Mouse (Mus musculus): ENCODE results near the gene Tubb2a. TPM values are rescaled to one million over a fixed set of nuclear protein-coding genes. Genes with fewer than 3 reads are reported as not detected.
A peak's percentile ranks its signal among the peaks of the same experiment; 100 is the strongest.

Gene Tubb2a
- polyA plus RNA-seq, 1 experiment from 2014 or later = 170 TPM

GRCm38 (mm10) chr13:34053673-34054282, 24.0 kb downstream of the Tubb2a start:
- H3K4me1 ChIP-seq (replicated peaks; ENCODE audit: insufficient read depth, low read length) = peaks cover 7% of the 10 kb centered on the region; the same call in 1 of the 2 replicates
- ATAC-seq (replicated peaks; ENCODE audit: low FRiP score, low read depth) (no peak; the same call in 1 of the 2 replicates), DNase-seq (ENCODE audit: low spot score) (no peak)
- no peak for TF ChIP-seq CTCF (IDR thresholded peaks at IDR 0.05; ENCODE audit: low read depth)
- WGBS = 64% methylated on average over 13 of the region's 13 CpGs
- no peak overlapping the region for H3K4me2 ChIP-seq (ENCODE audit: low read length)
- H3K9me3 ChIP-seq (replicated peaks; ENCODE audit: low read length) = no peaks in the 10 kb centered on the region
- H3K27me3 ChIP-seq (ENCODE audit: insufficient read depth, low read length) = no peaks in the 10 kb centered on the region
- H3K9ac ChIP-seq (ENCODE audit: low read depth, low read length) = no peak overlapping the region
- H3K27ac ChIP-seq = 0 out of 2 replicates have a peak overlapping the region, but pooled peaks have one; percentile 19
- H3K4me3 ChIP-seq (replicated peaks; ENCODE audit: low read depth, low read length) = no peak overlapping the region
- H3K36me3 ChIP-seq (ENCODE audit: insufficient read depth, low read length) = peaks cover 26% of the 10 kb centered on the region; the same call in 1 of the 2 replicates

- Histone ChIP-seq H3K27ac (no peak overlapping the region), H3K36me3 (ENCODE audit: insufficient read depth, low read length) (peaks cover 23% of the 10 kb centered on the region; the same call in 1 of the 2 replicates), H3K4me3 (replicated peaks; ENCODE audit: low read depth, low read length) (no peak overlapping the region), H3K27me3 (ENCODE audit: insufficient read depth, low read length) (no peaks in the 10 kb centered on the region), H3K9ac (ENCODE audit: low read depth, low read length) (no peak overlapping the region), H3K4me2 (ENCODE audit: low read length) (no peak overlapping the region), H3K4me1 (replicated peaks; ENCODE audit: insufficient read depth, low read length) (peaks cover 7% of the 10 kb centered on the region; the same call in 1 of the 2 replicates), H3K9me3 (replicated peaks; ENCODE audit: low read length) (no peaks in the 10 kb centered on the region)
- DNase-seq (ENCODE audit: low spot score) (no peak), ATAC-seq (replicated peaks; ENCODE audit: low FRiP score, low read depth) (no peak)
- no peak for TF ChIP-seq CTCF (IDR thresholded peaks at IDR 0.05; ENCODE audit: low read depth)
- 92% methylated on average over 3 of the region's 3 CpGs for WGBS
Observed at GRCm38 (mm10) chr13:34051692-34052091, 26.1 kb downstream of the Tubb2a start.

GRCm38 (mm10) chr13:34050479-34050878, 27.3 kb downstream of the Tubb2a start:
- 94% methylated on average over 8 of the region's 8 CpGs for WGBS
- no peak for TF ChIP-seq CTCF (IDR thresholded peaks at IDR 0.05; ENCODE audit: low read depth)
- Histone ChIP-seq H3K9ac (ENCODE audit: low read depth, low read length) (no peak overlapping the region), H3K4me1 (replicated peaks; ENCODE audit: insufficient read depth, low read length) (peaks cover 7% of the 10 kb centered on the region; the same call in 1 of the 2 replicates), H3K4me2 (ENCODE audit: low read length) (no peak overlapping the region), H3K27me3 (ENCODE audit: insufficient read depth, low read length) (no peaks in the 10 kb centered on the region), H3K4me3 (replicated peaks; ENCODE audit: low read depth, low read length) (no peak overlapping the region), H3K9me3 (replicated peaks; ENCODE audit: low read length) (no peaks in the 10 kb centered on the region), H3K36me3 (ENCODE audit: insufficient read depth, low read length) (peaks cover 17% of the 10 kb centered on the region; the same call in 1 of the 2 replicates), H3K27ac (no peak overlapping the region)
- no peak for ATAC-seq (replicated peaks; ENCODE audit: low FRiP score, low read depth)
- no peak for DNase-seq (ENCODE audit: low spot score)

GRCm38 (mm10) chr13:34047526-34047925, 30.3 kb downstream of the Tubb2a start:
- Histone ChIP-seq H3K27me3 (ENCODE audit: insufficient read depth, low read length) (no peaks in the 10 kb centered on the region), H3K4me1 (replicated peaks; ENCODE audit: insufficient read depth, low read length) (no peaks in the 10 kb centered on the region), H3K36me3 (ENCODE audit: insufficient read depth, low read length) (peaks cover 17% of the 10 kb centered on the region; the same call in 1 of the 2 replicates), H3K4me3 (replicated peaks; ENCODE audit: low read depth, low read length) (no peak overlapping the region), H3K9me3 (replicated peaks; ENCODE audit: low read length) (no peaks in the 10 kb centered on the region), H3K27ac (no peak overlapping the region), H3K9ac (ENCODE audit: low read depth, low read length) (no peak overlapping the region), H3K4me2 (ENCODE audit: low read length) (no peak overlapping the region)
- 96% methylated on average over 3 of the region's 3 CpGs for WGBS
- ATAC-seq (replicated peaks; ENCODE audit: low FRiP score, low read depth) (no peak), DNase-seq (ENCODE audit: low spot score) (no peak)
- no peak for TF ChIP-seq CTCF (IDR thresholded peaks at IDR 0.05; ENCODE audit: low read depth)

GRCm38 (mm10) chr13:34046421-34047012, 31.3 kb downstream of the Tubb2a start:
- Histone ChIP-seq H3K27me3 (ENCODE audit: insufficient read depth, low read length) (no peaks in the 10 kb centered on the region), H3K4me2 (ENCODE audit: low read length) (no peak overlapping the region), H3K9ac (ENCODE audit: low read depth, low read length) (no peak overlapping the region), H3K27ac (no peak overlapping the region), H3K4me1 (replicated peaks; ENCODE audit: insufficient read depth, low read length) (no peaks in the 10 kb centered on the region), H3K36me3 (ENCODE audit: insufficient read depth, low read length) (peaks cover 17% of the 10 kb centered on the region; the same call in 1 of the 2 replicates), H3K9me3 (replicated peaks; ENCODE audit: low read length) (no peaks in the 10 kb centered on the region), H3K4me3 (replicated peaks; ENCODE audit: low read depth, low read length) (no peak overlapping the region)
- peak; percentile 86 for ATAC-seq (replicated peaks; ENCODE audit: low FRiP score, low read depth)
- peak; percentile 93 for TF ChIP-seq CTCF (IDR thresholded peaks at IDR 0.05; ENCODE audit: low read depth)
- DNase-seq (ENCODE audit: low spot score) = peak; percentile 94
- 38% methylated on average over 11 of the region's 11 CpGs for WGBS

- 59% methylated on average over 5 of the region's 5 CpGs for WGBS
- DNase-seq (ENCODE audit: low spot score) = peak; percentile 15
- H3K4me3 ChIP-seq (replicated peaks; ENCODE audit: low read depth, low read length) = no peak overlapping the region
- TF ChIP-seq CTCF (IDR thresholded peaks at IDR 0.05; ENCODE audit: low read depth) = no peak
- no peaks in the 10 kb centered on the region for H3K27me3 ChIP-seq (ENCODE audit: insufficient read depth, low read length)
- peak overlapping the region; percentile 3; the same call in 1 of the 2 replicates for H3K27ac ChIP-seq
- no peak overlapping the region for H3K4me2 ChIP-seq (ENCODE audit: low read length)
- H3K9ac ChIP-seq (ENCODE audit: low read depth, low read length) = no peak overlapping the region
- H3K4me1 ChIP-seq (replicated peaks; ENCODE audit: insufficient read depth, low read length) = no peaks in the 10 kb centered on the region
- peak; percentile 83 for ATAC-seq (replicated peaks; ENCODE audit: low FRiP score, low read depth)
- H3K9me3 ChIP-seq (replicated peaks; ENCODE audit: low read length) = no peaks in the 10 kb centered on the region
- H3K36me3 ChIP-seq (ENCODE audit: insufficient read depth, low read length) = peaks cover 13% of the 10 kb centered on the region; the same call in 1 of the 2 replicates
Observed at GRCm38 (mm10) chr13:34045511-34046249, 32.1 kb downstream of the Tubb2a start.

Measured in kidney, postnatal 0 days (tissue).